Mouse (Mus musculus) testis, postnatal 14 days (tissue): Measurements from ENCODE around the gene Acvr1b.

Source experiments
- DNase-seq: peaks from one replicate; pipeline ENCODE4 v3.0.0; 2021; ENCODE audit warnings: low spot score

The Acvr1b gene

DNA sequence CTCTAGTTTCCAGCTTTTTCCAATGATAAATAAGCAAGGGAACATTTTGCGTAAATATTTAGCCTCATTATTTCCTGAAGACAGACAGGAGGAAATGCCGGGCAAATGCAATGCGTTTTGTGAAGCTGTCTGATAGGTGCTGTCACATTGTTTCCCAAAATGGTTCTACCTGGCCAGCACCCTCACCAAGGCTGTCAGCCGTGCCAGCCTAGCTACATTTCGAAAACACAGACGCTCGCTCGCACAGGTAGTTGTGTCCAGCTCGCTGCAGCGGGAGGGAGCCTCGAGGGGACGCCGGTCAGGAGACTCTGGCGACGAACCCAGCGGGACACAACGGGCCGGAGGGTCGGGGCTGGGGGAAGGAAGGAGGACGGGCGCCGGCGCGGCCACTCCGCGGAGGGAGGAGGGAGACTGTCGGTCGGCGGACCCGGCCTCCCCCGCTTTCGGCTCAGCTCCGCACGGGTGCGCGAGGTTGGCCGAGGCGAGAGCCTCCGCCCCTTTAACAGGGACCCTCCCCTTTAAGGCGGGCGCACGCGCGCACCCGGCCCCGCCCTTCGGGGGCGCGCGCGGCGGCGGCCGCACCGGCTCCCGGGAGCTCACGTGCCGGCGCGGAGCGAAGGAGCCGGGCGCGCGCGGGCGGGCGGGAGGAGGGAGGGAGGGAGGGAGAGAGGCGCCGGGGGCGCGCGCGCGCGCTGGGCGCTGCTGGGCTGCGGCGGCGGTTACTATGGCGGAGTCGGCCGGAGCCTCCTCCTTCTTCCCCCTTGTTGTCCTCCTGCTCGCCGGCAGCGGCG lies at the start of gene Acvr1b:
Gene Acvr1b, plus strand, starts transcription at position 647 of the 791 bp plus-strand sequence.
- peak; percentile 90 for DNase-seq

DNA sequence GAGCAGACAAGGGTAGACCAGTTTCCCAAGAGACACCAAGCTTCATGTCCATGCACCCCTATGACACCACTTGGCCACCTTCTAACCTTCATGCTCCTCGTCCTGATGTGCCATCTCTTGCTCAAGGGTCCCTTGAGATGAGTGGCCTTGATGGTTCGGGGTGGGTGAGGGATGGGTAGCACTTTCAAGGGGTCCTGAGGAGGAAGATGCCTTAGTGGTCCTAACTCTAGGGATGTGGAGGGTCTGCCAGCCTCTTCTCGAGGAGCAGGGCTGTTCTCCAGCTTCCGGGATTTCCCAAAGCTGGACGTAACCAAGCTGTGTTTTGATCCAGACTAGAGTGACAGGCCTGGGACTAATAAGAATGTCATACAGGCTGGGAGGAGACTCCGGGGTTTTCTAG lies 48.3 kb upstream of the Acvr1b start:
- no peak for DNase-seq

DNA sequence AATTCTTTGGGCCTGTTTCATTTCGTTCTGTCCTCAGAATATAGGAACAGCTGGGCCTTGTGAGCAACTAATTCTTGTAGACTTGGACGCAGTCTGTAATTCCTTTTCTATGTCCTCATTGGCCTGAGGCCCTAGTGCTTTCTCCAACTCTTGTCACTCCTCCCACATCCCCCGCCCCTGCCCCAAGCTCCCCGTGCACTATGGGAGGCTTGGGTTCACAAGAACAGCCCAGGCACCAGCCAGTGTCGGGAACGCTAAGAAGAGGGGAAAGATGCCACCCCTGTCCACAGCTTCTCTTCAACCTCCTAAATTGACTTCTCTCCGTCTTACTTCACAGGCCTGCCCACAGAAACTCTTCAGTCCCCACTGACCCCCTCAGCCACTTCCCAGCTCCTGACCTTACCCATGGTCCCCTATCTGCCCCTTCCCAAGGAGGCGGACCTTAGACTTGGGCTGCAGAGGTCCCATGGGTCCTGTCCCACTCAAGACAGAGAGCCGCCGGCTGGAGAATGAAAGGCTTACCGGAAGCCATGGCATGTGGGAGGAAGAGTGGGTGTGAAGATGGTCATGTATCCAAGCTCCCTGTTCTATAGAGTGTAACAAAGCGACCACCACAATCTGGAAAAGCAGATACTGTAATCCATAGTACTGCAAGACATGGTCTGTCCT lies 46.9 kb upstream of the Acvr1b start:
- peak; percentile 56 for DNase-seq

DNA sequence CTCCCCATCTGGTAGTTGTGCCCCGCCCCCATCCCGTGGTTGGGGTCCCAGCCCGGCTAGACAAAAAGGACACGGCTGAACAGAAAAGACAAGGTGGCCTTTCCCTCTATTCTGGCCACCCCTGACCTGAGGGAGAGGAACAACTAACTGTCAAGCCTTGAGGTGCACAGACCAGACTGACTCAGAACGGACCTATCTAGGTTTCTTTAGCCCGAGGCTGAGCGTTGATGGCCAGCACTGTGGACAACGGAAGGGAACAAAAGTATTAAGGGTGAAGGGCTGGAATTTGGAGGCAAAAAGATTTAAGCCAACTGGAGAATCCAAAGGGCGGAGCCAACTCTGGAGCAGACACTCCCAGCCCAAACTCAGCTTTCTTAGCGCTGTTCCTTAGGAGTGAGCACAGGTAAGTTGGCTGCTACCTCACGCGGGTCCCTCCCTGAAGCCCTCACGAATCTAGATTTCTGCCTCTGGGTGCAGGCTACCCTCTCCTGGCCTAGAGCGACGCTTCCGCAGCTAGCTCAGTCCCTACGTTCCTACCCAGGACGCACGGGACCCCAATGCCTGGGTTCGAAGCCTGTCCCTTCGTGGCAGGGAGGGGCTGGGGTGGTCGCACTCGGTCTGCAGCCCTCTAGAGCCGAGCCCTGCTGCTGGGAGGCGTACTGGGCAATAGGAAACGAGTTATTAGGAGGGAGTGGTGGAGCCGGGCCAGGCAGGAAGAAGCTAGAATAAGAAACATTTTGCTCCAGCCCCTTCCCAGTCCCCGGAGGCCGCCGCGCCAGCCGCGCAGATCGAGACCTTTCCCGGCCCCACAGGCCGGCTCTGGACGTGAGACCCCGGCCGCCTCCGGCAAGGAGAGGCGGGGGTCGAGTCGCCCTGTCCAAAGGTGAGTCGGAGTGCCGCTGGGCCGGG lies 45.4 kb upstream of the Acvr1b start, which contains the start of gene Acvrl1:
Gene Acvrl1, plus strand, starts transcription at position 342 of the 909 bp plus-strand sequence.
- no peak for DNase-seq

- DNase-seq: no peak
Measured at GRCm38 (mm10) chr15:101129412-101129811, 44.5 kb upstream of the Acvr1b start.

DNA sequence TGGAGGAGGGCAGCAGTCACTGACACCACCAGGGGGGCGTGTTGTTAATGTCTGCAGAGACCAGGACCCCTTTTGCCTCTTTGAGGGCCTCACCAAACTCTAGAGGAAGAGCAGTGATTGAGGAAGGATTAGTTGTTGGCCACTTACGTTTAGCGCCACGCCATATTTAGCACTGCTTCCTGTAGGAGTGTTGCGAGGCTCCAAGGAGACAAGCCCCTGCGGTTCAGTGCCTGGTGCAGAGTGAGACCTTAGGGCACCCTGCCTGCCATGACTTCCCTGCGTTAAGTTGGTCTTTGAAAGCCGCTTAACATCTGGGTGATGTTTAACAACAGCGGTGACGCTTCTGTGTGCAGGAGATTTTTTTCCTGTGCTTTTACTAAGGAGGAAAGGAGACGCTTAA lies 42.4 kb upstream of the Acvr1b start:
- no peak for DNase-seq

- no peak for DNase-seq
Measured at GRCm38 (mm10) chr15:101132041-101132440, 41.8 kb upstream of the Acvr1b start.

DNA sequence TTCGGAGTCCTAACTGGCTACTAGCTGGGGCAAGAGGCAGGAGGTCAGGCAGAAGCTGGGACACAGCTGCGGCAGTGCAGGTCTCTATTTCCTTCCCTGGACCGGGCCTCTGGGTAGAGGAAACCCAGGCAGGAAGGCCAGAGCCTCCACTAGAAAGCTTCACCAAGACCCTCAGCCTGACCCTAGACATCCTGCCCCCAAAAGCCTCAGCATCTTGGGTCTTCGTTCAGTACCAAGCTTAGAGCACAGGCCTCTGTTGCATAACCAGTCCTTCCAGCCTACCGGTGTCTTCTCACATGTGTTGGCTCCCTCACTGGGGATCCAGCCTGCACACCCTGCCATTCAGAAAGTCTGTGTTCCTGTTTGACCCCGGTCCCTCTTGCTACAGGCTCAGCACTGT lies 41.1 kb upstream of the Acvr1b start:
- DNase-seq: no peak

DNA sequence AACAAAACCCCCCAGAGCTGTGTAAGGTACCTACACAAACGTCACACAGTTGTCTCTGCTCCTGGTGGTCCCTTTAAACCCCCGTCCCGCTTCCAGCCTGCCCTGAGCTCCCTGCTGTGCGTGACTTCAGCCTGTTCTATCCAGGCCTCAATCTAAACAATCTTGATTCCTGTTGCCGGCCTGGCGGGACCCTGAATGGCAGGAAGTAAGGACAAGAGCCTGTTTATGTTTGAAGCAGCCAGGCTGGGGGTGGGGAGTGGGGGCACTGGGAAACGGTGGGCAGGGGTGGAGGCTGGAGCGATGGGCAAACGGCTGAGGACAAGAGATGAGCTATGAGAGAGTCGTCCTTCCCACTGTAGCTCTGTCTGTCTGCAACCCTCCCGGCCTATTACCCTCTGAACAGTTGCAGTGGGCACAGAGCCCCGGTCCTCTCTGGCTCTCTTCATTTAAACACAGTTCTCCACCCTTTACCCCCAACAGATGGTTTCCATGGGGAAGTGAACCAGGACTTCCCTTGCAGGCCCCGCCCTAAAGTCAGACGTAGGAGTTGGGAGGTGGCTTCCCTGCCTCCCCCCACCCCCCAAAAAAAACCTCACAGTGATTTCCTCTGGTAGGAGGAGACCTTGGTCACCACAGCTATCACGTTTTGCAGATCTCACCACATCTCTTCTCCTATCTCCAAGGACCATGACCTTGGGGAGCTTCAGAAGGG lies 39.7 kb upstream of the Acvr1b start:
- no peak for DNase-seq

DNA sequence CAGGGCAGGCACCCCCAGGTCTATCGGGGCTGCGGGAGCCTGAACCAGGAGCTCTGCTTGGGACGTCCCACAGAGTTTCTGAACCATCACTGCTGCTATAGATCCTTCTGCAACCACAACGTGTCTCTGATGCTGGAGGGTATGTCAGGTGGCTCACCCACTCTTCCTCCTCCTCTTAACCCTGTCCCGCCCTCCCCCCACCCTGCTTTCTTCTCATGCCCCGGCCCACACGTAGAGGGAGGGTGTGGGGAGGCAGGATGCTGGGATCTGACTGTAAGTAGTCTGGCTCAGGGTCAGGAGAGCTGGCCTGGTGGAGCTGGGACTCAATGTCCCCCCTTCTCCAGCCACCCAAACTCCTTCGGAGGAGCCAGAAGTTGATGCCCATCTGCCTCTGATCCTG lies 38.5 kb upstream of the Acvr1b start:
- DNase-seq: no peak

DNA sequence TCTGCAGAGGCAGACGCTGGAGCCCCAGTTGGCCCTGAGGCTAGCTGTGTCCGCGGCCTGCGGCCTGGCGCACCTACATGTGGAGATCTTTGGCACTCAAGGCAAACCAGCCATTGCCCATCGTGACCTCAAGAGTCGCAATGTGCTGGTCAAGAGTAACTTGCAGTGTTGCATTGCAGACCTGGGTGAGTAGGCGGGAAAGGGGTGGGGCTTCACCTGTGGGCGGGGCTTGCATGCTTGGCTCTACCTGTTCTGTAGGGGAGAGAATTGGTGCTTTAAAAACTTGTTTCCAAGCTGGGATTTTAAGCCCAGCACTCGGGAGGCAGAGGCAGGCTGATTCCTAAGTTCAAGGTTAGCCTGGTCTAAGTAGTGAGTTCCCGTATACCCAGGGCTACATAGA lies 36.4 kb upstream of the Acvr1b start:
- no peak for DNase-seq

DNA sequence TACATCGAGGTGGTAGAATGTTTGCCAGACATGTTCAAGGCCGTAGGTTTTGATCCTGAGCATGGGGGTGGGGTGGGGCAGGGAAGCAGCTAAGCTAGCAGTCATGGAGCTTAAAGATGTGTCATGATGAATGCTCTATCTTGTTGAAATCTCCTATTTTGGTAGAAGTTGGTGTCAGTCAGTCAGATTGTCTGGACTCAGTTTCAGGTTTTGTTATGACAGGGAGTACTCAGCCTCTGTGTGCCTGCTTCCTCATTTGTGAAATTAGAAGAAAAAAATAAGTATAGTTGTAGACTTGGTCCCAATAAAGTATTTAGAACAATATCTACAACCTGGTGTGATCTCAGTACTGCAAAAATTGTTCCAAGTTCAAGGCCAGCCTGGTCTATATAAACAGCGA lies 35.2 kb upstream of the Acvr1b start:
- DNase-seq: no peak

- DNase-seq: no peak
Measured at GRCm38 (mm10) chr15:101139885-101140284, 34.0 kb upstream of the Acvr1b start.

DNA sequence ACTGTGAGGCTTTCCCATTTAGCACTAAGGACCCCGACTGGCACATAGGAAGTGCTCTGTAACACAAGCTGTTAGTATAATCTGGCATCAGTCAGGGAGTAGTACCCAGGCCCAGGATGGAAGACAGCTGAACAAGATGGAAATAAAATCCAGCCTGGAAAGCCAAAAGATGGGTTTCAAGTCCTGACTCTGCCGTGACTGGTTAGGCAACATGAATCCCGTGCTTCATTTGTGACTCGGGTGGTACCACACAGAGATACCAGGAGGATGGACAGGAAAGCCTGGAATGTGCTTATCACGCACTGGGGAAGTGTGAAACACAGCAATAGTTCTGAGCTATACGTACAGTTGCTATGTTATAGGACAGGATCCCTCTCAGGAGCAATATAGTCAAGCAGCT lies 33.3 kb upstream of the Acvr1b start:
- no peak for DNase-seq

DNA sequence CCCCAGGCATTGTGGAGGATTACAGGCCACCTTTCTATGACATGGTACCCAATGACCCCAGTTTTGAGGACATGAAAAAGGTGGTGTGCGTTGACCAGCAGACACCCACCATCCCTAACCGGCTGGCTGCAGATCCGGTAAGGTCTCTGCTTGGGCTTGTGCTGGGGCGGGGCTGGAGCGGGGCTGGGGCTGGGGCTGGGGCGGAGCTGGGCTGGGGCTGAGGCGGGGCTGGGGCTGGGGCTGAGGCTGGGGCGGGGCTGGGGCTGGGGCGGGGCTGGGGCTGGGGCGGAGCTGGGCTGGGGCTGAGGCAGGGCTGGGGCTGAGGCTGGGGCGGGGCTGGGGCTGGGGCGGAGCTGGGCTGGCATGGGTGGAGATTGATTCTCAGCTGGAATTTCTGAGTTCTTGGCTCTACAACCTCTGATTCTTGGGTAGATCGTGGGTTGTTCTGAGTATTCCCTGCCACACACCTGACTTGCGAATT lies 32.8 kb upstream of the Acvr1b start:
- DNase-seq: no peak

GRCm38 (mm10) chr15:101142672-101143071 lies 31.2 kb upstream of the Acvr1b start:
- no peak for DNase-seq

- peak; percentile 46 for DNase-seq
Measured at GRCm38 (mm10) chr15:101143494-101143893, 30.4 kb upstream of the Acvr1b start.

GRCm38 (mm10) chr15:101144176-101144575 lies 29.7 kb upstream of the Acvr1b start:
- no peak for DNase-seq

DNA sequence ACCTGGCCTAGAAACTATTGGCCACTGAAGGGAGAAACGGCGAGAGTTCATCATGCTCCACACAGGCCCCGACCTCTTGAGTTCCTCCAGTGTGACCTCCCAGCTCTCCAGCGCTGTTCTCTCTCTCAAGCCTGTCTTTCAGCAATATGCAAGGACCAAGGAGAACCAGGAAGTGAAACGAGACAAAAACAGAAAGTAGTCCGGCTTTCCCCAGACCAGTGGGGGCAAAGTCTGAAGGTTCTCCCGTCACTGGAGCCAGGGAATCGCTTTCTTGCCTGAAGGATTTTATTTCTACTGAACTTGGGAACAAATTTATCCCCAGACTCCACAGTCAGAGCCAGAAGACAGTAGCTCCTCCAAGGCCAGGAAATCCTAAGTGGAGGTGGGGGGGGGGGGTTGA lies 29.1 kb upstream of the Acvr1b start:
- no peak for DNase-seq

DNA sequence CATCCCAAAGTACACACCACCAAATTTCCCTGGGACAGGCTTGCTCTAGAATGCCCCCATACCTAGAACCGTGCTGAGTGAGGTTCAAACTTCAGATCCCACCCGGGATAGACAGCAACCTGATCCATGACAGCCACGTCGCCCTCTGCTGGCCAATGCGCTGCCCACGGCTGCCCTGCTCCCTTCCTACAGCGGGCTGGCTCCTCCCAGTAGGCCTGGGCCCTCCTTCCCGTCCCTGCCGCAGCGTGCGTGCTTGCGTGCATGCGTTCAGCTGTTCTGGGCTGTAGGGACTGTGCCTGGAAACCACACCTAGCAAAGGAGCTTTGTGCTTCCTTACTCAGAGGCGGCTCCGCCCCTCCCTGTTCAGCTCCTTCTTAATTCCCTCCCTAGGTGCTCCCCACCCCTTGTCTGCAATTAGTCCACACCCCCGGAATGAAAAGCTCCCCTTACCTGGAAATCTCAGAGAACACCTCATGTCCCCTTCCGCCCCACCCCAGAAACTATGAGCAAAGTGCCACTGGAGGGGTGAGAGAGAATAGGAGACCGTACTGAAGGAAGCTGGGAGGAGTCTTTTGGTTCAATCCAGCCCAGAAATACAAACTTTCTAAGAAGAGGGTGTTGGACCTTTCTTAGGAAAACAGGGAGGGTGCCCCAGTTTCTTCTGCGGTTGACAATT lies 28.3 kb upstream of the Acvr1b start:
- peak; percentile 87 for DNase-seq
